Mouse (Mus musculus) brain, embryonic 14.5 days (tissue): Measurements from ENCODE around the gene Pard3b.

Experiments used
- CTCF ChIP-seq: fragments of 200-500 bp; IDR thresholded peaks from 2 replicates; pipeline ENCODE4 v1.5.1; 2012; ENCODE audit warnings: inconsistent platforms, mild to moderate bottlenecking, moderate library complexity, borderline replicate concordance; ENCODE audit not compliant: insufficient read depth, insufficient read length; ENCODE audit errors: extremely low read depth
- POLR2A ChIP-seq: fragments of 200-500 bp; IDR thresholded peaks from 2 replicates; pipeline ENCODE4 v1.6.1; 2012; ENCODE audit warnings: mild to moderate bottlenecking, inconsistent platforms, borderline replicate concordance; ENCODE audit not compliant: poor library complexity, insufficient read depth, insufficient read length, severe bottlenecking; ENCODE audit errors: extremely low read depth

DNA sequence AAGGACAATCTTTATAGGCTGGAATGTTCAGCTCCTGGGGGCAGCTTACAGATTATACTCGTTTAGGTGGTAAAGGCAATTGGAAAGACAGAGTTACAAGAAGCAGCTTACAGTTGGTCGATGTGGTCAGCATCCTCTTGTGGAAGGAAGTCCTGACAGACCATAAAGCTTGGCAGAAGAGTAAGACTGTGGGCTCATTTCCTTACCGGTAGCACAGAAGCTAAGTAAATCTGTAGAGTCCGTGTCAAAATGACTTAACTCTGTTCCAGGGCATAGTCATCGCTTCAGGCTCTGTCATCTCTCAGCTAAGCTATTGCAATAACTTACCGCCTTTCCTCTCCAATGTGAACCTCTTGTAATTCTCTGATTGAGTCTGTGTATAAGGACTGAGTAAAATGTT lies 510.2 kb downstream of the Pard3b start:
- TF ChIP-seq POLR2A (no peak), CTCF (no peak)
